Mouse (Mus musculus) bone marrow macrophage, adult 2 months (primary cell): Measurements from ENCODE around the gene Rnls.

Experiments
- CTCF ChIP-seq: IDR thresholded peaks from 2 replicates; pipeline ENCODE4 v1.5.1; 2012; ENCODE audit warnings: low read depth, mild to moderate bottlenecking, low read length, moderate library complexity
- POLR2A ChIP-seq: IDR thresholded peaks from 2 replicates; pipeline ENCODE4 v1.6.1; 2012; ENCODE audit warnings: mild to moderate bottlenecking, low read depth, low read length, borderline replicate concordance

DNA sequence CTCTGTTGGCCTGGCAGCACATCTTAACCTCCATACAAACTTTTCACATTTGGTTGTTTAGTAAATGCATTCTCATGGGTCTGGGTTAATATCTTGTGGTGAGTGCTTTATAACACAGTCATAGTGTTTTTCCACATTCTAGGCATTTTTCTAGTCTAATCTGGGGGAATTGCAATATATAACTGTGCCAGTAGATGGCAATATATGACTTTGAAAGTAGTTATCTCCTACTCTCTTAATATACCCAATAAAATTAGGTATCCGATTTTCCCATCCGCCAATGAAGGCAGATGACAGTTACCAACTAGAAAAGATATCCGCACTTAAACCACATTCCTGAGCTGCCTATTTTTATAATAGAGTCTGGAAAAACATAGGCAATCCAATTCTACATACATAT is 11.7 kb downstream of the Rnls start:
- TF ChIP-seq CTCF (no peak), POLR2A (no peak)
